Mouse (Mus musculus): ENCODE measurements around the gene Sox5. TPM values are rescaled to one million over a fixed set of nuclear protein-coding genes. Genes with fewer than 3 reads are reported as not detected.
"Not testable (repeated sequence)": the region's sequence is repeated elsewhere in the genome, so short reads cannot be mapped to it uniquely, and the experiment has no call there.

Gene Sox5
- total RNA-seq, 2 experiments from 2014 or later: 3.3 to 3.9 TPM

DNA sequence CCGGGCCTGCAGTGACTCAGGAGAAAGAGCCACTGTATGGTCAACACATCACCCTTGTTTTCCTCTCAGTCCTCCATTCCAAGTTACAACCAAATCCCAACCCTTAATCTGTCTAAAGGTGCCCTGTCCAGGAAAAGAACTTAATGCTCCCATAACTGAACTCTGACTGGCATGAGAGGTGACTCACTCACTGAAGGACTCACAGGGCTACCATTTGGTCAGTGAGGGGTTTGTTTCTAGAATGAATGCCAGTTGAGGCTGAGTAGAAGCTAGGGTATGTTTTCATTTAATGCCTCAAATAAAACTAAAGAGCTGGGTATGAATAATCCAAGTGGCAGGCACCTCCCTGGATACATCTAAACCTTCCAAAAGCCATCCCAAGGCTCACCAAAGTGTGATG lies 484.6 kb downstream of the Sox5 start:
- no peak for DNase-seq (ENCODE audit: low spot score in 2 of 2)

DNA sequence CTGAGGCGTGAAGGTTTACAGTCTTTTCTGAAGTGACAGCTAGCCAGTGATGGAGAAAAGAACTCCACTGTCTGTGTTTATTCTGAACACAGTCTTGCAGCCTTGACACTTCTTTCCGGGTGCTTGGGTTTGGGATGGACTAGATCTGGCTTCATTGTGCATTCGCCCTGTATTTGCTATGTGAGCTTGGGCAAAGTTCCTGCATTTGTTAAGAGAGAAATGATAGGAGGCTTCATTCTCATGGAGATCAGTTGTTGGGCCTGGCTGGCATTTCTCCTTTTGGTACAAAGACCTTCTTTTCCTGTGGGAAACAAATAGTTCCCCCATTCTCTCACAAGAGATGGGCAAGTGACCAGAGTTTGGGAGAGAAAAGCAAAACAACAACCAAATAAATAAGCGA lies 490.3 kb downstream of the Sox5 start:
- no peak for DNase-seq (ENCODE audit: low spot score in 2 of 2)

DNA sequence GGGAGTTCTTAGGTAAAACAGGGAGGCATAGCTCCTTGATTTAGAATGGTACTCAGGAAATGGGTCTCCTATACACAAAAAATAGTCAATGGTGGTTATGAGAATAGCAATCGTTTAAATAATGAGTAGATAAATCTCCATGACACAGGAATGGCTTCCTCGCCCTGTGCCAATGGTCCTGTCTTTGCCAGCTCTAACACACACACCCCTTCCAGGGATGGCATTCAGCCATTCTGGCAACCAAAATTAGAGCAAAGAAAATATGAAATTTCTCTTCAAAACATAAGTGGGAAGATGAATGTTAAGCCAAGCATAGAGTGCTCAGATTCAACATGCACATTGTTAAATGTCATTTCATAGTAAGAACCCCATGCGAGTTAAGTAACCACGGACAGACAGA lies 495.7 kb downstream of the Sox5 start:
- DNase-seq (ENCODE audit: low spot score in 2 of 2): no peak

DNA sequence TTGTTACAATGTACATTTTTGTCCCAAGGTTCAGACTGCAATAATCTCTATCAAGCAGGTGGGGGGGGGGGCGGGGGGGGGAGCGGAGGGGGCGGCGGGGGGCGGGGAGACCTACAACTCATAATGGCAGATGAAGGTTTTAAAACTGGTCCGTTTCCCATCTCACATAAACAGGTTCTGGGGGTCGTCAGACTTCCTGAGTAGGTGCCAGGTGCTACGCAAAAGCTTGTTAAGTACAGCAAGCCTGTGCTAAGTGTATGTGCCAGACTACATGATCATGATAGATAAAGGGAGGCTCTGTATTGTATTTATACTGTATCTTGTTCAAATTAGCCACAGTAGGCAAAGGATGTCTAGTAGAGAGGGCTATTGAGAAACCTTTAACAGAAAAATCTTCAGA lies 498.6 kb downstream of the Sox5 start:
- DNase-seq (ENCODE audit: low spot score in 2 of 2): no peak

DNA sequence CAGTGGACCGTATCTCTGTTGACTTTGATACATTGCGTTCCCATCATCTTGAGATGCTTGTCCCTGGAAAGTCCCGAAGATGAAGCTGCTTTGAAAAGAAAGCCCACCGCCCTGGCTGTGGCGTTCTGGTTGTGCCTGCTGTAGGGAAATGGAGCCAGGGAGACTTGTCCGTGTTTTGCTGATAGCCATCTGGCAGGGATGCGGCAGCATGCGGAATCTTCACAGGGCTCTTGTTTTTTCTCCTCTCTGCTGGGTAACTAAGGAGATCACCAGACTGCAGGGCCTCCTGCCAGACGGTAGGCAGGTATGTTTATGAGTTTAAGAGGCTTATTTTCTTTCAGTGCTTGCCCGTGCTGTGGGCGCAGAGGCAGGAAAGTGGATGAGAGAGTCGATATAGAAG lies 499.0 kb downstream of the Sox5 start:
- no peak for DNase-seq (ENCODE audit: low spot score in 2 of 2)

DNA sequence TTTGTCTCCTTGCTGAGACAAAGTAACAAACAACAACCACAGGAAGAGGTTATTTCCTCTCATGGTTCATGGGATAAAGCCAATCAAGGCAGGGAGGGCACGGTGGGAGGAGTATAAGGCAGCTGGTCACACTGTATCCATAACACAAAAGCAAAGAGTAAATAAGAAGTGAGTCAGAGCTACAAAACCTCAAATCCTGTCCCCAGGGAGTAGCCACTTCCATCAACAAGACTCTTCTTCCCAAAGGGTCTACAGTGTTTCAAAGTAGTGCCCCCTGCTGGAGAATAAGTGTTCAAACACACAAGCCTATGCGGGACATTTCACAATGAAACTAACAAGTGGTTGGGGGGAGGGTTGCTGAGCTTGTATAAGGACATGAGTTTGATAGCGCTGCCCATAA lies 500.1 kb downstream of the Sox5 start:
- no peak for DNase-seq (ENCODE audit: low spot score in 2 of 2)

DNA sequence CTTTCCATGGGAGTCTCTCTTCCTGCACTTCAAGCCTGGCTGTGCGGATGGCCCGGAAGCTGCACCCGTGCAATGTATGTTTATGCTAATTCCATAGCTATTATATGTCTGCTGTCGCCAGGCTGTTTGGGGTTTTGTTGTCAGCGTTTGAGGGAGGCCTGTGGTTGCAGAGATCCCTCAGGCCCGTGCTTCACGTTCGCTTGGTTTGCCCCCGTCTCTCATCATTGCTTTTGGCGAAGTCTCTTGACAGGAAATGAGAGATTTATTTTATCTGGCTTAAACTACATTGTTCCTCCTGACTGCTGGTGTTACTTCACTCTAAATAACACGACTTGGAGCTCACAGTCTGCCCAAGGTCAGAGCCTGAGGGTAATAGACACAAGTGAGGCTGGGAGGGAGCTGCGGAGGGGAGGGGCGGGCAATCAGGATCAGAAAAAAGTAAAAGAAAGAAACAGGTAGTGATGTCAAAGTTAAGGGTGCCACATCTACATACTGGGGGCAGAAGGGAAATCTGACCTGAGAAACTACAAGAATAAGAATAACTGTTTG lies 503.2 kb downstream of the Sox5 start:
- no peak for DNase-seq (ENCODE audit: low spot score in 2 of 2)

DNA sequence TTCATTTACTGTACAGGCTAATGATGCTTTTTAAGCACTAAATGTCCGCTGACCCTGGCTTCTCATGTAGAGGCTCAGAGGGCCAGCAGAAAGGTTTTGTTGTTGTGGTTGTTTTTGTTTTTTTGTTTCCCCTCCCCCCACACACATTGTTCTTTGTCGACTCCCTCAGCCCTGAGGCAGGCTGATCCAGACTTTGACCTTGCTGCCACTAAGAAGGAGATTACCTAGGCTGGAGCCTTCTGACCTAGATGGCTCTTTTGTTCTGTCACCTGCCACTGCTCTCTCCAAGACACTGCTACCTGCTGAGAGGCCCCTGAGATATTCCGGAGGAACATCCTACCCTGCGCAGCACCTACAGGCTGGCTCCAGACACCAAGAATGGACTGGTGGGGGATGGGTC lies 508.4 kb downstream of the Sox5 start:
- DNase-seq (ENCODE audit: low spot score in 2 of 2): not testable (repeated sequence)

DNA sequence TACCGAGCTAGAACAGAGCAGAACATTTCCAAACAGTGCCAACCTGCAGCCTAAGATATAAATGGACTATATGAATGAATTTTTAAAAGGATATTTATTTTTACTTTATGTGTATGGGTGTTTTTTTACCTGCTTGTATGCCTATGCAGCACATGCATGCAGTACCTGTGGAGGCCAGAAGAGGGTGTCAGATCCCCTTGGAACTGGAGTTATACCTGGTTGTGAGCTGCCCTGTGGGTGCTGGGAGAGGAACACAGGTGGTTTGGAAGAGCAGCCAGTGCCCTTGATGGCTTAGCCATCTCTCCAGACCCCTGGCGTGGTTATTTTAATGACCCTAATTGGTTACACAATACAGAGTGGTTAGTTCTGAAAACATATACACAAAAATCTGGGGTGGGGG lies 510.5 kb downstream of the Sox5 start:
- no peak for DNase-seq (ENCODE audit: low spot score in 2 of 2)

DNA sequence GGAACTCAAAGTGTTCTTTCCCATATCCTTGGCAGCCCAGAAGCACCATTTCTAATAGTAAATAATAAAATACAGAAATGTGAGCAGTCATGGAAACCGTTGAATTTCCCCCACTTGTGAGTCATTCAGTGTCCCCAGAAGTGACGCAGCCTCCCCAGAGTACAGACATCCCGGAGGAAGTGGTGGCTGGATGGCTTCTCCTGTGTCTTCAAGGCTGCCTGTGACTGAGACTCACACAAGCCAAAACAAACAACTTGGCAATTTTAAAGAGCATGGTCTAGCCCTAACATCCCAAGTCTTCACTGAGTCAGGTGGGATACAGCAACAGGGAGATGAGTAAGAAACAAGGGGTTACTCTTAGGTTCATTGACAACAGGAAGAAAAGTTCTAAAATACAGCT lies 511.5 kb downstream of the Sox5 start:
- DNase-seq (ENCODE audit: low spot score in 2 of 2): no peak

DNA sequence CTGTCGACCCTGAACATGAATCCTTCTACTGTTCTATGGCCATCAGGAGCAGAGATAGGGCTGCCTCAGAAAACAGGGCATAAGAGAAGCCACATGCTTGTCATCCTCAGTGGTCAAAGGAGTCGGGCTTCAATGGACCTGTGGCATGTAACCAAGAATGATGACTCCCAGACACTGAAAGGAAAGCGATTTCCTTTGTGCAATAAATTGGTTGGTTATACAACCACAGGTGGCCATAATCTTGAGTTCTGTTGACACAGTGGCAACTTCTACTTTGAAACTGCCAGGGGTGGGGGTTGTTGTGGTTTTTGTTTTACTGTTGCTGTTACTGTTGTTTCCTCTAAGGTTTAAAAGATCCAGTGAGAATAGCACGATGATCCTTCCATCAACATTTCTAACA lies 512.1 kb downstream of the Sox5 start:
- DNase-seq (ENCODE audit: low spot score in 2 of 2): no peak

DNA sequence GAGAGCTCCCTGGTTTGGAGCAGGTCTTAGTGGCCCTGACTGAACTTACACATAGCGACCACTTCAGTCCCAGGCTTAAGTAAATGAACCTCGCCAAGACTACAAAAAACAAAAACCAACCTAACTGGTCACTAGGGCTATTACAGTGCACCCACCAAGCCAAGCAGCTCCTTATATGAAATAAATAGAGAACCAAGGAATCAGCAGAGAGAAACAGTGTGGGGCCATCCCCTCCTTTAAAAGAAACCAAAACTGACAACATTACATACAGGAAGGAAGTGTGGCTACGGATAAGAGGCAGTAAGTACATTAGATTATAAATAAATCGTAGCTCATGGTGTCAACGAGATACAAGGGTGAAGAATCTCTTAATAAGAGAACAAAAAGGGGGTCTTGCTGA lies 516.0 kb downstream of the Sox5 start:
- DNase-seq (ENCODE audit: low spot score in 2 of 2): no peak

DNA sequence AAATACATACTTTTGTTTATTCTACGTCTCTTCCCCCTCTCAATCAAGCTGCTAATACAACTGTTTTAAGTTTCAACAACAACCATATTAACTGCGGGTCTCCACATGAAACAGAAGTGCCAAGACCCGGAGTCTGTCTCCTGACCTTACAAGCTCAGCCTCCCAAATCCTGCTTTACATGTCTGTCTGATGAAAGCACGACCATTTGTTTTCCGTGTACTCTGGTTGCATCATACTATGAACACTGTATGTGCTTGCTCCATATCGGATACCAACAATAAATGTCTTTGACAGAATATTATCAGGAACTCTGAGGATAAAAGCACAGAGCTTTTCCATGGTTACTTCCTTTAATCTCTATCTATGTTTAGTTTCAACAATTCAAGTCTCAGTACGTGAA lies 516.8 kb downstream of the Sox5 start:
- DNase-seq (ENCODE audit: low spot score in 2 of 2): no peak

DNA sequence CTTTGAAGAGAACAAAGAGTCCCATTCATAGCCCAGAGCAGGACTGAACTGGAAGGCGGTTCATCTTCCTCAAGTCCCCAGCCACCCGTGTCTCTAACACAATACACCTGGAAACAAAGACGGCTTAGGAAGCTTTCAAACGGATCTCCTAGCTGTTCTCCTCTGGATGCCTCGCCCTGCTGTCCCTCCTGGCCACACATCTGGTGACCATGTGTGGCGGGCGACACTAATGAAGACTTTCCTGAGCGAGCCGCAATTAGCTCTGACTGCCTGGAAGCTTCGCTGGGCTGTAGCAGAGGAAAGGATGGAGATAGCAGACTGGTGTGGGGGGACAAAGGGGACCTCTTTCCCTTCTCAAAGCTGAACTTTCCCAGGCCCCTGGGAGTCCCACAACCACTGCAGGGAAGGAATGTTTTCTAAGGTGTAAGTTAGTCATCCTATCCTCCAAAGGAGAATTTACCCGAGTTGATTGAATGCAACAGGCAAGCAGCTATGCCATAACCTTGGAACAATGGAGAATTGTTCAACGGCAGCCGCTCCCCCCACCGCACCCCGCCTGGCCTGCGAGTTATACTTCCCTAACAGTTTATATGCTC lies 517.4 kb downstream of the Sox5 start:
- no peak for DNase-seq (ENCODE audit: low spot score in 2 of 2)

DNA sequence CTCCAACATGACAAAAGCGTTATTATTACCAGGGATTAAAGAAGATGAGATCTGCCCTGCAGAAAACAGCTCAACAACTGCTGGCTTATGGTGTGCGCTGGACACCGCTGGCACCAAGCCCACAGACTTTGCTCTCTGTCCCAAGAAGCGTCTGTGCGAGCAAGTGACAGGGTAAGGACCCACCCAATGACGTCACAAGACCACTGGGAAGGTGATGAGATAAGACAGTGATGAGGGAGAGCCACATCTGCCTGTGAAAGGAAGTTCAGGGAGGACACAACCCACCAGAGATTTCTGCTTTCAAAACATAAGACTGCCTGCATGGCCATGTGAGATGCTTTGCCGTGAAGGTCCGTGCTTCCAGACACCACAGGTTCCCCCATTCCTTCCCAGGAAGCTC lies 525.3 kb downstream of the Sox5 start:
- peak in 1 of 2 experiments; percentile 21 for DNase-seq (ENCODE audit: low spot score in 2 of 2)

DNA sequence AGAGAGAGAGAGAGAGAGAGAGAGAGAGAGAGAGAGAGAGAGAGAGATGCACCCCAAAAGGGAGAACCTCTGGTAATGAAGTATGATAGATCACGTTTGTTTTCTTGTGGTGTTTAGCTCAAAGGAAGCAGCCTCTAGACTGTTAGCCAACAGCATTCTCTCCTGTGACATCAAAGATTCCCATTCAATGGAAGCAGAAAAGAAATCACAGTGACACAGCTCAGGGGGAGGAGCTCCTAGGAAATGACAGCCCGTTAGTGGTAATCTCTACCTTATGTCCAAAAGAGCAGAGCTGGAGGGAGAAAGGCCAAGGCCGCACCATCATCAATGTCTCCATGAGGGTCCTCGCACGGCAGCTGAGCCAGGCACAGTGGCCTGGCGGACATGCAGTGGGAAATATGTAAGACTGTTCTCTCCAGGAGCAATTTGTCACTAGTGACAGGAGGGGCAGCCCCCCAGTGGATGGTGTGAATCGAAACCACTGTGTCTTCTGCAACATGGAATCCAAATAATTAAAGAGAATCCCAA lies 529.5 kb downstream of the Sox5 start:
- no peak for DNase-seq (ENCODE audit: low spot score in 2 of 2)

DNA sequence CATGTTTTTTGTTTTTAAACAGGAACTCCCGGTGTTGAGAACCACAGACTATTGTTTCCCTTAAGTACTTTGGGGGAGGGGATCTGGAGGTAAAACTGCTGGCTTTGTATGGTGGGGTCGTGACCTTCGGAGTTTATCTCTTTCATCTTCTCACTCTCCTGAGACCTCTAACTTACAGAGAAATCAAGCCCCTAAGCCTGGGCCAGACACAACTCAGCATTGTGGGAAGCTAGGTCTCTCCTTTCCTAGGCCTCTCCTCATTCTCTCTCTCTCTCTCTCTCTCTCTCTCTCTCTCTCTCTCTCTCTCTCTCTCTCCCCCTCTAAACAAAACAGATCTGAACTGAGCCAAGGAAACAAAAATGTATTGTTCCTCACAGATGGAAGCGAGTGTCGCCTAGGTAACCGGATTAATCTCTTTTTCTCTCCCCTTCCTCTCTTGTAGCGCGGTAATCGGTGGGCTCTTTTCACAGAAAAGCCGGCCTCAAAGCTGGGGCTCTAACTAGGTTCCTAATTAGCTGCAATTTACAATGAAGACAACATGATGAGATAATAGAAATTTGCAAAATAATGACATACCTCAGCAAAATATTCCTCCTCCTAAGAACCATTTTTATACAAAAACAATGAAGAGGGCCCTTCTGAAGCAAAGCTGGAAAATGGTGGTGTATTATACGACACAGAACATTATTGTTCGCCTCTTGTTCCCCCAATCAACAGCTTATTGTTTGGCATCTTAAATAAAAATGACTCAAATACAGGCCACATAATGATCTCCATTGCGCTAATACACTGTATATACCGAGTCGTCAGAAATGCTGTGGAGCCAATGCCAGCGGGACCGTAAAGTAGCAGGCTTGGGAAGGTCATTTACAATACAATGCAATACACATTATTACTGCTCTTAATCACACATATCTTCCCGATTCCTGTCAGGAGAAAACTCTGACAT lies 530.3 kb downstream of the Sox5 start:
- no peak for DNase-seq (ENCODE audit: low spot score in 2 of 2)

DNA sequence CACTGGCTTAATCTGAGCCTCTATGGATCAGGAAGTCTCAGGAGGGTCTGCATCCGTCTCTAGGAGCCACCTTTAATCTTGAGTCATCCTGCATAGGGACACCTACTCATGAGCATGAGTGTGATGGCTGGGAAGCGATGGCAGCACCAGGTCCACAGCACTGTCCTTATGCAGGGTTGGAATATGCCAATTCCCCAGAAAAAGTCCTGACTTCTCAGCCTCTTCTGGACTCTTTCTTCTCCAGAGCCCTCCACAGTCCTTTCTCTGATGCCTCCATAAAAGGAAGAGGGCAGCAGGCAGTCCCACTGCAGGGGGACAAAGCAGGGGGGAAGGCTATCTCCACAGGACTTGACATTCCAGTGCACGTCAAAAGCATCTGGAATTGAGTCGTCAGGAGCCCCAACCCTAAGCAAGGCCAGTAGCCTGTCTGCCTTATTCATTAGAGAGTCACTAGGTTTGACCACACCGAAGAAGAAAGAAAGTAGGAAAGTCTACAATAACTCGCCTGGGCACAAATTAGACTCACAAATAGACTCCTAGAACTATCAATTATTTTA lies 531.1 kb downstream of the Sox5 start:
- no peak for DNase-seq (ENCODE audit: low spot score in 2 of 2)

DNA sequence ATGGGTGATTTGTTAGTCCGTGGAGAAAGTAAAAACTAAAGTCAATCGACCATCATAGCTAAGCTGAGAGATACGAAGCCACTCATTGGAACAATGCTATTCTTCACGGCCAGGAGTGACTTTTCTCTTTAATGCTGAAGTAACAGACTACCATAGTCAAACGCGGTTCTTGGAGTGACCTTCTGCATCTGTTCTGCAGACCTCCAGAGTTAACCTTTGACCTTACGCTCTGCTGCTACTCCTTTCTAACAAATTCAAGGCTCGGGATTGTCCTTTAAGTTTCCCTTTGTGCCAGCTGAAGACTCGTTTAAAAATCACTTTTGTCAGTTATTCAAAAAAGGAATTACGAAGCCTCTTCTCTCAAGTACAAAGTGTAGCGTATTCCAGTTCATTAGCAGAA lies 545.2 kb downstream of the Sox5 start:
- no peak for DNase-seq (ENCODE audit: low spot score in 2 of 2)

DNA sequence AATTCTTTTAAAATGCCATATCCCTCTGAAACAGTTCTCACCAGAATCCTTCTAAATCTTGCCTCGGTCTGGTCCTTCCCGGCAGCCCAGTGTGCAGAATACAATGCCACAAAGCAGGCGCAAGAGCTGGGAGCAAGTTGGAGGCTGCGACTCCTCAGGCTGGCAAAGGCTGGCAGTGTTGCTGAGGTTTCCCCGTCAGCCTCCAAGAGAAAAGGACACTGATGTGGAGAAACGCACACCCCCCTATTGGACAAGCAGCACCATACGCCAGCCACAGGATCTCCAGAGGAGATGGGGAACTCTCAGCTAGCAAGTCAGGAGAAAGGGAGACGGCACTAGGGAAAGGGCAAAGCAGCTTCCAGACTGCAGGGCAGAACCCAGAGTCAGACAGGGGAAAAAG lies 577.8 kb downstream of the Sox5 start:
- no peak for DNase-seq (ENCODE audit: low spot score in 2 of 2)

DNA sequence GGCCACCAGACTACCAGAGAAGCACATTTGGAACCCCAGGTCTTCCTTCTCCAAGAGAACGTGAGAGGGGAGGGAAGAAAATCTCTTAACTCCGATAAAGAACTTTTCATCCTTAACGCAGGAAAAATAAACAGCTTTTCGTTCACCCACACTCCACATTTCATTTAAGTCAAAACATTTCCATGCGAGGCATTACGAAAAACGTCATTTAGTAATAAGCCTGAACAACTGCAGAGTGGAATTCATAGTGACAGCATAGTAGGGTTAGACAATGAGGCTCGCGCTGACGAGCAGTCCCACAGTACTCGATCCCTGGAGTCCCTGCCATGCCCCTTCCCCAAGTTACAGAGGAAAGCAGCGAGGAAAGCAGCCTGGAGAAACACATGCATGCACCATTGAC lies 578.8 kb downstream of the Sox5 start:
- no peak for DNase-seq (ENCODE audit: low spot score in 2 of 2)
